Mouse (Mus musculus) forebrain, postnatal 0 days (tissue): ENCODE measurements around the gene Sidt1. TPM values are rescaled to one million over a fixed set of nuclear protein-coding genes. Genes with fewer than 3 reads are reported as not detected.

Experiments
- ATAC-seq: fragments of 200-750 bp; cut with Nextera tagmentation; 2 replicates; pipeline ENCODE4 v1.8.0; 2017; ENCODE audit warnings: mild to moderate bottlenecking, moderate library complexity
- DNase-seq: peaks from one replicate; pipeline ENCODE4 v3.0.0-alpha.2; 2015
- H3K27ac ChIP-seq: fragments of 300-500 bp; sonication (generic); 2 replicates; pipeline ENCODE4 v1.5.1; 2014; ENCODE audit warnings: low read depth, mild to moderate bottlenecking, antibody characterized with exemption, low read length, moderate library complexity, mixed read lengths
- H3K27me3 ChIP-seq: fragments of 300-500 bp; sonication (generic); 2 replicates; pipeline ENCODE4 v1.6.1; 2014; ENCODE audit warnings: mild to moderate bottlenecking, low read length, mixed read lengths; ENCODE audit not compliant: insufficient read depth
- H3K36me3 ChIP-seq: fragments of 300-500 bp; sonication (generic); 2 replicates; pipeline ENCODE4 v1.6.1; 2014; ENCODE audit warnings: mild to moderate bottlenecking, moderate library complexity; ENCODE audit not compliant: insufficient read depth
- H3K4me1 ChIP-seq: fragments of 300-500 bp; sonication (generic); 2 replicates; pipeline ENCODE4 v1.6.1; 2014; ENCODE audit warnings: antibody characterized with exemption; ENCODE audit not compliant: insufficient read depth
- H3K4me2 ChIP-seq: fragments of 300-500 bp; sonication (generic); 2 replicates; pipeline ENCODE4 v1.6.1; 2014; ENCODE audit warnings: low read depth, mild to moderate bottlenecking, moderate library complexity
- H3K4me3 ChIP-seq: fragments of 300-500 bp; sonication (generic); 2 replicates; pipeline ENCODE4 v1.5.1; 2014; ENCODE audit warnings: low read depth, low read length, mixed read lengths
- H3K9ac ChIP-seq: fragments of 300-500 bp; sonication (generic); 2 replicates; pipeline ENCODE4 v1.6.1; 2014; ENCODE audit warnings: mild to moderate bottlenecking
- H3K9me3 ChIP-seq: fragments of 300-500 bp; sonication (generic); 2 replicates; pipeline ENCODE4 v1.6.1; 2016; ENCODE audit warnings: low read length
- CTCF ChIP-seq: sonication (generic); IDR thresholded peaks from 2 replicates; pipeline ENCODE4 v1.5.1; 2016; ENCODE audit warnings: antibody characterized with exemption, control low read depth, low read depth
- WGBS: fragments of 180-500 bp; shearing (Covaris S2); extraction: QIAGEN DNeasy Blood & Tissue Kit; methylation state at CpG from one replicate; pipeline ENCODE4 v1.1.7; 2014; 5-methylcytosine and 5-hydroxymethylcytosine counted together
- polyA plus RNA-seq: library from polyadenylated mRNA; unstranded; fragments of >200 nt; fragmentation: Nextera tagmentation; extraction: Ambion mirVana; gene quantifications from 2 replicates; pipeline ENCODE4 v1.2.1, GENCODE M21; 2015
- total RNA-seq: library from RNA; depleted of rRNA; stranded (reverse); fragments of >200 nt; gene quantifications from 2 replicates; pipeline ENCODE4 v1.2.3, GENCODE M21; 2014

Sidt1 gene
- total and polyA plus RNA-seq, 2 experiments from 2014 or later, result 12.7 to 22.0 TPM

DNA sequence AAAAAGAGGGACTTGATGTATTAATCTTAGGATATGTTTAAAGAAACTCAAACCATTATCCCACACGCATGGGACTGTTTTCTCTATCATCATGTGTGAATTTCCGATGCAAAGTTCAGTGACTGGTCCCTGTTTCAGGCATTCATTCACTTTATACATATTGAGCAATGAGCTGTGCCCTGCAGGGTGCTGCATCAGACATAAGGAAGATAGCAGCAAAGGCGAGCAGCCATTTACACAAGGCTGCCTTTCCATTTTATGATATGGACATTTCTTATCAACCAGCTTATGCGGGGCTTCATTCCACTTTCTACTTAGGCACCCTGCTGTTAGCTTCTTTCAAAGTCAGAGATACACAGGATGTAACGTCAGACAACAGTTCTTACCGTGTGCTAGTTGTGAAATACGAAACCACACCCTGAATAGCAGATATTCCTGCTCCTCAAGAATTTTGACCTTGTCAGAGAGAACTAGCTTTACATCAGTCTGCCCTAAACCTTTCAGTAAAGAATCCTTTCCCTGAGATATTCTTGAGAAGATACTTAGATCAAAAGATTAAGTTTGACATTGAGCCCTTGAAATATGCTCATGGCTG, 45.5 kb downstream of the Sidt1 start:
- Histone ChIP-seq H3K4me3 (no peak overlapping the region), H3K4me2 (no peak overlapping the region), H3K9me3 (no peaks in the 10 kb centered on the region), H3K4me1 (no peaks in the 10 kb centered on the region), H3K9ac (no peak overlapping the region), H3K27ac (no peak overlapping the region), H3K36me3 (no peaks in the 10 kb centered on the region), H3K27me3 (no peaks in the 10 kb centered on the region)
- ATAC-seq (no peak), DNase-seq (no peak)
- TF ChIP-seq CTCF, result no peak
- WGBS, result 71% methylated on average over 7 of the region's 7 CpGs

- ATAC-seq, result no peak
- Histone ChIP-seq H3K4me2 (no peak overlapping the region), H3K4me1 (no peaks in the 10 kb centered on the region), H3K4me3 (no peak overlapping the region), H3K27ac (no peak overlapping the region), H3K9me3 (no peaks in the 10 kb centered on the region), H3K36me3 (no peaks in the 10 kb centered on the region), H3K27me3 (no peaks in the 10 kb centered on the region), H3K9ac (no peak overlapping the region)
- WGBS, result 77% methylated on average over 5 of the region's 5 CpGs
- DNase-seq, result no peak
- TF ChIP-seq CTCF, result no peak
Measured at GRCm38 (mm10) chr16:44282614-44283325, 50.2 kb downstream of the Sidt1 start.

GRCm38 (mm10) chr16:44282036-44282435, 51.0 kb downstream of the Sidt1 start:
- TF ChIP-seq CTCF, result no peak
- Histone ChIP-seq H3K9ac (no peak overlapping the region), H3K36me3 (no peaks in the 10 kb centered on the region), H3K27me3 (no peaks in the 10 kb centered on the region), H3K4me1 (no peaks in the 10 kb centered on the region), H3K9me3 (no peaks in the 10 kb centered on the region), H3K27ac (no peak overlapping the region), H3K4me3 (no peak overlapping the region), H3K4me2 (no peak overlapping the region)
- DNase-seq, result no peak
- WGBS, result 80% methylated on average over 3 of the region's 3 CpGs
- ATAC-seq, result no peak

- Histone ChIP-seq H3K4me2 (no peak overlapping the region), H3K27ac (no peak overlapping the region), H3K4me1 (no peaks in the 10 kb centered on the region), H3K27me3 (no peaks in the 10 kb centered on the region), H3K4me3 (no peak overlapping the region), H3K9ac (no peak overlapping the region), H3K9me3 (no peaks in the 10 kb centered on the region), H3K36me3 (no peaks in the 10 kb centered on the region)
- 55% methylated on average over 2 of the region's 2 CpGs for WGBS
- ATAC-seq (no peak), DNase-seq (no peak)
- no peak for TF ChIP-seq CTCF
Measured at GRCm38 (mm10) chr16:44280806-44281205, 52.2 kb downstream of the Sidt1 start.

GRCm38 (mm10) chr16:44277212-44277611, 55.8 kb downstream of the Sidt1 start:
- no peak overlapping the region for H3K4me3 ChIP-seq
- no peak overlapping the region for H3K9ac ChIP-seq
- H3K4me1 ChIP-seq, result no peaks in the 10 kb centered on the region
- no peaks in the 10 kb centered on the region for H3K36me3 ChIP-seq
- DNase-seq (no peak), ATAC-seq (no peak)
- no peaks in the 10 kb centered on the region for H3K27me3 ChIP-seq
- TF ChIP-seq CTCF, result no peak
- 90% methylated on average over 10 of the region's 10 CpGs for WGBS
- H3K27ac ChIP-seq, result no peak overlapping the region
- H3K4me2 ChIP-seq, result no peak overlapping the region
- H3K9me3 ChIP-seq, result no peaks in the 10 kb centered on the region

- WGBS, result 81% methylated on average over 9 of the region's 9 CpGs
- Histone ChIP-seq H3K36me3 (no peaks in the 10 kb centered on the region), H3K27ac (no peak overlapping the region), H3K27me3 (no peaks in the 10 kb centered on the region), H3K4me3 (no peak overlapping the region), H3K9me3 (no peaks in the 10 kb centered on the region), H3K4me1 (no peaks in the 10 kb centered on the region), H3K9ac (no peak overlapping the region), H3K4me2 (no peak overlapping the region)
- ATAC-seq (no peak), DNase-seq (no peak)
- TF ChIP-seq CTCF, result no peak
Measured at GRCm38 (mm10) chr16:44271371-44272038, 61.5 kb downstream of the Sidt1 start.

- Histone ChIP-seq H3K4me1 (no peaks in the 10 kb centered on the region), H3K27me3 (no peaks in the 10 kb centered on the region), H3K9me3 (no peaks in the 10 kb centered on the region), H3K4me3 (no peak overlapping the region), H3K27ac (no peak overlapping the region), H3K9ac (no peak overlapping the region), H3K4me2 (no peak overlapping the region), H3K36me3 (no peaks in the 10 kb centered on the region)
- no peak for TF ChIP-seq CTCF
- no peak for DNase-seq
- ATAC-seq, result no peak
- WGBS, result 87% methylated on average over 5 of the region's 5 CpGs
Measured at GRCm38 (mm10) chr16:44270606-44271005, 62.4 kb downstream of the Sidt1 start.
